Mouse (Mus musculus): ENCODE results near the gene Unc119. TPM values are rescaled to one million over a fixed set of nuclear protein-coding genes. Genes with fewer than 3 reads are reported as not detected.

Unc119 gene
- polyA plus RNA-seq, 1 experiment = 20.3 TPM

GRCm38 (mm10) chr11:78372610-78373009 lies 29.3 kb downstream of the Unc119 start:
- WGBS = 59% methylated on average over 7 of the region's 7 CpGs
- TF ChIP-seq CTCF (conservative IDR thresholded peaks at IDR 0.05; ENCODE audit: insufficient read depth, insufficient read length, low read depth, low read length) (no peak), POLR2A (IDR thresholded peaks at IDR 0.05; ENCODE audit: low read depth, low read length) (no peak)
- no peak overlapping the region for H3K4me3 ChIP-seq (ENCODE audit: insufficient read depth, low read depth, low read length)
- H3K4me1 ChIP-seq (ENCODE audit: control insufficient read depth, insufficient read depth, low read length) = no peaks in the 10 kb centered on the region
- peak; percentile 69 for DNase-seq
- H3K36me3 ChIP-seq (ENCODE audit: control insufficient read depth, insufficient read depth, low read length) = no peaks in the 10 kb centered on the region
- no peaks in the 10 kb centered on the region for H3K27me3 ChIP-seq (replicated peaks; ENCODE audit: control insufficient read depth, insufficient read depth, low read length)
- no peak overlapping the region for H3K27ac ChIP-seq (ENCODE audit: insufficient read depth, low read depth, low read length)

DNA sequence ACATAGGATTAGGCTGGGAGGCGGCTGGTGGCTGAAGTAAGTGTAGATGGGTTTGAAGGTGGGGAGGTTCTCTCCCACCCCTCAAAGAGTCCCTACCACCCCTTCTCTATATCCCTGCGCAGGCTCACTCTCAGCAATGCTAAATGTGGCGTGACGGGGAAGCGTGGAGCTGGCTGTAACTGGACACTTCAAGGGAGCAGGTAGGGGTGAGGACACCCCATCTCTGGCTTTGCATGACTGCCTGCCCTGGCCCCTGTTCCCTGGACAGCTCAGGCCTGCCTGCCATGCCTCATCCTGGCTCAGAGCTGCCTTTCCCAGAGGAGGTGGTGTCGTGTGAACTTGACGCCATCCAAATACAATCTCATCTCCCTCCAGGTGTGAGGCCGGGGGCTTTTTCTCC lies 30.9 kb downstream of the Unc119 start:
- TF ChIP-seq CTCF (conservative IDR thresholded peaks at IDR 0.05; ENCODE audit: insufficient read depth, insufficient read length, low read depth, low read length) = no peak
- TF ChIP-seq POLR2A (IDR thresholded peaks at IDR 0.05; ENCODE audit: low read depth, low read length) = no peak
- no peak overlapping the region for H3K27ac ChIP-seq (ENCODE audit: insufficient read depth, low read depth, low read length)
- no peaks in the 10 kb centered on the region for H3K4me1 ChIP-seq (ENCODE audit: control insufficient read depth, insufficient read depth, low read length)
- H3K4me3 ChIP-seq (ENCODE audit: insufficient read depth, low read depth, low read length) = no peak overlapping the region
- no peak for DNase-seq
- H3K27me3 ChIP-seq (replicated peaks; ENCODE audit: control insufficient read depth, insufficient read depth, low read length) = no peaks in the 10 kb centered on the region
- WGBS = 73% methylated on average over 8 of the region's 8 CpGs
- no peaks in the 10 kb centered on the region for H3K36me3 ChIP-seq (ENCODE audit: control insufficient read depth, insufficient read depth, low read length)

DNA sequence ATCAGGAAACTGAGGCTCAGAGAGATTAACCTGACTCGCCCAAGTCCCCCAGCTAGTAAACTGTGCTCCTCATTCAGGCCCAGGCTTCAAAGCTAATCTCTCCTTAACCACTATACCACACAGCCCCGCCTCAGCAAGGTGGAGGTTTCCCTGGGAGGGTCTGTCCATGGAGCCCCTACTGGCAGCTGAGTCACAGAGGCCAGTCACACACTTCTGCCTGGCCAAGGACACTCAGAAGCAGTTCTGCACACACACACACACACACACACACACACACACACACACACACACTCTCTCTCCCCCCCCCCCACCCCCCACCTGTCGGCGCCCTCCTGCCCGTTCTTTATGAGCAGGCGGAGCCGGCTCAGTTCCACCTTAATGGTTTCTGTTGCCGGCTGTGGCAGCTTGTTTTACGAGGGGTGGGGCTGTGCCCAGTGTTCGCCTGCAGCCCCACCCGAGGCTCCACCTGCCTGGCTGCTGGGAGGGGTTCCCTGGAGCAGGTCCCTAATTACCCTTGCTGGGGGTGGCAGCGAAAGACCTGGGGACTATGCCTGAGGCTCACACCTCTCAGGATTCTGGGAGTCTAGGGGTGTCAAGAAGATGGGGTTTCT lies 34.4 kb downstream of the Unc119 start:
- no peak overlapping the region for H3K4me3 ChIP-seq (ENCODE audit: insufficient read depth, low read depth, low read length)
- H3K4me1 ChIP-seq (ENCODE audit: control insufficient read depth, insufficient read depth, low read length) = no peaks in the 10 kb centered on the region
- no peaks in the 10 kb centered on the region for H3K36me3 ChIP-seq (ENCODE audit: control insufficient read depth, insufficient read depth, low read length)
- DNase-seq = no peak
- TF ChIP-seq POLR2A (IDR thresholded peaks at IDR 0.05; ENCODE audit: low read depth, low read length) (no peak), CTCF (conservative IDR thresholded peaks at IDR 0.05; ENCODE audit: insufficient read depth, insufficient read length, low read depth, low read length) (no peak)
- no peak overlapping the region for H3K27ac ChIP-seq (ENCODE audit: insufficient read depth, low read depth, low read length)
- H3K27me3 ChIP-seq (replicated peaks; ENCODE audit: control insufficient read depth, insufficient read depth, low read length) = no peaks in the 10 kb centered on the region
- WGBS = 19% methylated on average over 12 of the region's 12 CpGs

DNA sequence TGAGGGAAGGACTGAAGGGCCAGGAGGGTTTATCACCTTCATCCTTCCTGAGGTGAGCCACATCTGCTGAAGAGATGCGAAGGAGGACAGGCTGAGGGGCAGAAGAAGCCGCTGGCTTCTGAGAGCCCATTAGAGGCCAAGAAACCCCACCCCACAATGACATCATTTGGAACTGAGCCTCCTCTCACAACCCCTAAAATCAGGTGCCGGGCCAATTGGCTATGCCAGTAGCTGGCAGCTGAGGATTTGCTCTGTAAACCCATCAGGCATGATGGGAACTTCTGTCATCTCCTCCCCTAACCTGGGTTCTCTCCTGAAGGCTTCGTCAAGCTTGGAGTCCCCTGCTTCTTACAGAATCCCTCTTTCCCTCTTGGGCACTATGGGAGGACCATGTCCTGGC lies 37.1 kb downstream of the Unc119 start:
- DNase-seq = no peak
- TF ChIP-seq CTCF (conservative IDR thresholded peaks at IDR 0.05; ENCODE audit: insufficient read depth, insufficient read length, low read depth, low read length) (no peak), POLR2A (IDR thresholded peaks at IDR 0.05; ENCODE audit: low read depth, low read length) (no peak)
- WGBS = 81% methylated on average over 4 of the region's 4 CpGs

DNA sequence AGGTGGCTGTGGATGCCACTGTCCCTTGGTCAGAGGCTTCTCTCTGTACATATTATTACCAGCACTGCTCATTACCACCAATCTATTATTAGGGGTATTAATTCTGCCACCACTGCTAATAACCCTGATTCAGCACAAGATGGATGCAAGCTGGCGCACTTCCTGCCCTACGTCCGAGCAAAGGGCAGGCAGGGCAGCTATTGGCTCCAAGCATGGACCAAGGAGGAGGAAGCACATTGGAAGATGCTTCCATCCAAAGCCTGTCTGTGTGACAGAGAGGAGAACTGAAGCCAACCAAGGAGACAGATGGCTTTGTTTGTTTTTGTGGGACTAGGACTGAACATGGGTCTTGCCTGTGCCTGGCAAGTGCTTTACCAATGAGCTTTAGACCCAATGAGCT lies 37.7 kb downstream of the Unc119 start:
- TF ChIP-seq CTCF (conservative IDR thresholded peaks at IDR 0.05; ENCODE audit: insufficient read depth, insufficient read length, low read depth, low read length) (no peak), POLR2A (IDR thresholded peaks at IDR 0.05; ENCODE audit: low read depth, low read length) (no peak)
- Histone ChIP-seq H3K4me3 (ENCODE audit: insufficient read depth, low read depth, low read length) (no peak overlapping the region), H3K27me3 (replicated peaks; ENCODE audit: control insufficient read depth, insufficient read depth, low read length) (no peaks in the 10 kb centered on the region), H3K36me3 (ENCODE audit: control insufficient read depth, insufficient read depth, low read length) (no peaks in the 10 kb centered on the region), H3K27ac (ENCODE audit: insufficient read depth, low read depth, low read length) (no peak overlapping the region), H3K4me1 (ENCODE audit: control insufficient read depth, insufficient read depth, low read length) (no peaks in the 10 kb centered on the region)
- WGBS = 84% methylated on average over 3 of the region's 3 CpGs
- DNase-seq = no peak

More for the DNA sequence above, 37.1 kb downstream of the Unc119 start:
- Histone ChIP-seq H3K4me3 (ENCODE audit: insufficient read depth, low read depth, low read length) (no peak overlapping the region), H3K4me1 (ENCODE audit: control insufficient read depth, insufficient read depth, low read length) (no peaks in the 10 kb centered on the region), H3K36me3 (ENCODE audit: control insufficient read depth, insufficient read depth, low read length) (no peaks in the 10 kb centered on the region), H3K27ac (ENCODE audit: insufficient read depth, low read depth, low read length) (no peak overlapping the region), H3K27me3 (replicated peaks; ENCODE audit: control insufficient read depth, insufficient read depth, low read length) (no peaks in the 10 kb centered on the region)

GRCm38 (mm10) chr11:78382286-78382685 lies 39.0 kb downstream of the Unc119 start:
- Histone ChIP-seq H3K36me3 (ENCODE audit: control insufficient read depth, insufficient read depth, low read length) (no peaks in the 10 kb centered on the region), H3K4me1 (ENCODE audit: control insufficient read depth, insufficient read depth, low read length) (no peaks in the 10 kb centered on the region), H3K27ac (ENCODE audit: insufficient read depth, low read depth, low read length) (no peak overlapping the region), H3K4me3 (ENCODE audit: insufficient read depth, low read depth, low read length) (no peak overlapping the region), H3K27me3 (replicated peaks; ENCODE audit: control insufficient read depth, insufficient read depth, low read length) (no peaks in the 10 kb centered on the region)
- TF ChIP-seq CTCF (conservative IDR thresholded peaks at IDR 0.05; ENCODE audit: insufficient read depth, insufficient read length, low read depth, low read length) (no peak), POLR2A (IDR thresholded peaks at IDR 0.05; ENCODE audit: low read depth, low read length) (no peak)
- WGBS = 82% methylated on average over 7 of the region's 7 CpGs
- no peak for DNase-seq

DNA sequence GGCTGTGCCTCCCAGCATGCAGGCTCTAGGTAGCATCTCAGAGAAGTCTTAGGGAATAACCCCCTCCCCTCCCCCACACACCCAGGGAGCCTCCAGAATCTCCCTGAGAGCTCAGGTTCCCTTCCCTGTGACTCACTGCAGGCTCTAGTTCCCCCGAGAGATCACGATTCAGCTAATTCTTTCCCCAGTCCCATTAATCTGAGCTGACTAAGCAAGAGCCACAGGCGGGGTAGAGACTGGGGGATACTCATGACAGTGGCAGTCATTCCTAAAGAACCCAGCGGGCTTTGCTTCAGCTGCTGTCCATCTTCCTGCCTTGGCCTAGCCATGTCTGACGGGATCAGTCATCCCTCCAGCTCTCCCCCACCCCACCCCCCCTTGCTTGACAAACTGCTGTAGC lies 39.4 kb downstream of the Unc119 start:
- Histone ChIP-seq H3K36me3 (ENCODE audit: control insufficient read depth, insufficient read depth, low read length) (no peaks in the 10 kb centered on the region), H3K4me3 (ENCODE audit: insufficient read depth, low read depth, low read length) (no peak overlapping the region), H3K4me1 (ENCODE audit: control insufficient read depth, insufficient read depth, low read length) (no peaks in the 10 kb centered on the region), H3K27me3 (replicated peaks; ENCODE audit: control insufficient read depth, insufficient read depth, low read length) (no peaks in the 10 kb centered on the region), H3K27ac (ENCODE audit: insufficient read depth, low read depth, low read length) (no peak overlapping the region)
- no peak for DNase-seq
- no peak for TF ChIP-seq CTCF (conservative IDR thresholded peaks at IDR 0.05; ENCODE audit: insufficient read depth, insufficient read length, low read depth, low read length)
- TF ChIP-seq POLR2A (IDR thresholded peaks at IDR 0.05; ENCODE audit: low read depth, low read length) = no peak
- WGBS = 68% methylated on average over 5 of the region's 5 CpGs
